Mouse (Mus musculus) liver, embryonic 15.5 days (tissue): ENCODE data around the gene Pisd. TPM values are rescaled to one million over a fixed set of nuclear protein-coding genes. Genes with fewer than 3 reads are reported as not detected.
"Not testable (repeated sequence)": the region's sequence is repeated elsewhere in the genome, so short reads cannot be mapped to it uniquely, and the experiment has no call there.

Experiments
- ATAC-seq: fragments of 200-750 bp; cut with Nextera tagmentation; 2 replicates; pipeline ENCODE4 v1.8.0; 2017; ENCODE audit warnings: moderate number of reproducible peaks, mild to moderate bottlenecking, moderate library complexity; ENCODE audit not compliant: insufficient read depth
- H3K27ac ChIP-seq: fragments of 300-500 bp; sonication (generic); replicated peaks from 2 replicates; pipeline ENCODE4 v1.5.1; 2015; ENCODE audit warnings: mild to moderate bottlenecking, inconsistent platforms
- H3K27me3 ChIP-seq: fragments of 300-500 bp; sonication (generic); 2 replicates; pipeline ENCODE4 v1.6.1; 2015; ENCODE audit warnings: mild to moderate bottlenecking, inconsistent platforms
- H3K36me3 ChIP-seq: fragments of 300-500 bp; sonication (generic); replicated peaks from 2 replicates; pipeline ENCODE4 v1.6.1; 2015; ENCODE audit warnings: moderate library complexity, mild to moderate bottlenecking, inconsistent platforms
- H3K4me1 ChIP-seq: fragments of 300-500 bp; sonication (generic); replicated peaks from 2 replicates; pipeline ENCODE4 v1.6.1; 2015; ENCODE audit warnings: inconsistent platforms
- H3K4me2 ChIP-seq: fragments of 300-500 bp; sonication (generic); 2 replicates; pipeline ENCODE4 v1.6.1; 2015; ENCODE audit warnings: moderate library complexity, mild to moderate bottlenecking, inconsistent platforms
- H3K4me3 ChIP-seq: fragments of 300-500 bp; sonication (generic); replicated peaks from 2 replicates; pipeline ENCODE4 v1.5.1; 2015; ENCODE audit warnings: mild to moderate bottlenecking, inconsistent platforms
- H3K9ac ChIP-seq: fragments of 300-500 bp; sonication (generic); 2 replicates; pipeline ENCODE4 v1.6.1; 2015; ENCODE audit warnings: moderate library complexity, mild to moderate bottlenecking, inconsistent platforms
- H3K9me3 ChIP-seq: fragments of 300-500 bp; sonication (generic); replicated peaks from 2 replicates; pipeline ENCODE4 v1.6.1; 2016; ENCODE audit warnings: inconsistent platforms
- WGBS: fragments of 180-500 bp; shearing (Covaris S2); methylation state at CpG from one replicate; pipeline ENCODE4 v1.1.7; 2015; ENCODE audit warnings: mixed read lengths; ENCODE audit not compliant: insufficient replicate concordance; 5-methylcytosine and 5-hydroxymethylcytosine counted together
- polyA plus RNA-seq: library from polyadenylated mRNA; unstranded; fragments of >200 nt; fragmentation: Nextera tagmentation; extraction: Ambion mirVana; gene quantifications from 2 replicates; pipeline ENCODE4 v1.2.1, GENCODE M21; 2015

Pisd gene
- polyA plus RNA-seq: 32.7 and 36.6 TPM in 2 replicates

DNA sequence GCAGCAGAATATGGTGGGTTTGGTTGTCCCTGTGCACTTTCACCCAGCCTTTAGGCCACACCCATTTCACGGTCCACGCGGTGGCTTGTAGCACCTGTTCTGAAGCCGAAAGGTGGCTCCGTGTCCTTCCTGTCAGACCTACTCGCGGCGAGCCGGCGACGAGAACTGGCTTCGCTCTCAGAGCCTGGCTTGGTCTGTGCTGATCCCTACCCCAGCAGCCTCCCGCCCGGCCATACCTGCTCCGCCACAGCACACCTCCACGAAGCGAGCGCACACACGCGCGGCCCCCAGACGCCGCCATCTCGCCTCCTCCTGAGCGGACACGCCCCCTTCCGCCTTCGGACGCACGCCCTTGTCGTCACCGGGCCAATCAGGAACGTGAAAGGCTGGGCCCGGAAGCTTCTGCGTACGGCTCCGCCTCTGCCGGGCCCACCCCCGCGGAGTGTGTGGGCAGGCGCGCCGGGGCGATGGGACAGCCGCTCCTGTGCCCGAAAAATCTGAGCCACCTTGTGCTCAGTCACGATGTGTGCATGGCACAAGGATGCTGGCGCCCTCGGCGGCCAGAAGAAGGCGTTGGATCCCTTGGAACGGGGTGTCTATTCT lies at the start of gene Pisd:
TSS of gene Pisd (minus strand) at position 334 of the 603 bp plus-strand sequence.
- H3K4me1 ChIP-seq: peaks cover 26% of the 10 kb centered on the region
- WGBS: under 1% methylated on average over 52 of the region's 52 CpGs
- no peaks in the 10 kb centered on the region for H3K9me3 ChIP-seq
- H3K4me2 ChIP-seq: peak within 1 kb of the TSS; percentile 95
- ATAC-seq: peak; percentile 98
- no peaks in the 10 kb centered on the region for H3K27me3 ChIP-seq
- H3K4me3 ChIP-seq: peak within 1 kb of the TSS; percentile 83
- peak within 1 kb of the TSS; percentile 57 for H3K9ac ChIP-seq
- peak within 1 kb of the TSS; percentile 36 for H3K27ac ChIP-seq
- H3K36me3 ChIP-seq: peaks cover 9% of the 10 kb centered on the region

DNA sequence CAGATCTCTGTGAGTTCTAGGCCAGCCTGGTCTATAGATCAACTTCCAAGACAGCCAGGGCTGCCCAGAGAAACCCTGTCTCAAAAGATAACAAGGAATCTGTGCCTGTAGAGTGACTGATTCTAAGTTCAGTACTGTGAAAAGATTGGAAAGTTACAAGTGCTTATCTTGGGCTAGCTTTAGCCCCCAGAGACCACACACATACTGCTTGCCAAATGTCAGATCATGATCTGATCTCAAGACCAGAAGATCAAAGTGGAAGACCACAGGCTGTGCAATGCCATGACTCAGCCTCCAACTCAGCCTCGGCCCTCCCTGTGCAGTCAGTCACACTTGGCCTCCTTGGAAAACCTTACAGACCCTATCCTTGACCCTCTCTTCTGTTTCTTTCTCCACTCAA lies 49.1 kb upstream of the Pisd start:
- WGBS: 33% methylated on average over 1 of the region's 1 CpGs
- no peak for ATAC-seq
- H3K4me1 ChIP-seq: no peaks in the 10 kb centered on the region

DNA sequence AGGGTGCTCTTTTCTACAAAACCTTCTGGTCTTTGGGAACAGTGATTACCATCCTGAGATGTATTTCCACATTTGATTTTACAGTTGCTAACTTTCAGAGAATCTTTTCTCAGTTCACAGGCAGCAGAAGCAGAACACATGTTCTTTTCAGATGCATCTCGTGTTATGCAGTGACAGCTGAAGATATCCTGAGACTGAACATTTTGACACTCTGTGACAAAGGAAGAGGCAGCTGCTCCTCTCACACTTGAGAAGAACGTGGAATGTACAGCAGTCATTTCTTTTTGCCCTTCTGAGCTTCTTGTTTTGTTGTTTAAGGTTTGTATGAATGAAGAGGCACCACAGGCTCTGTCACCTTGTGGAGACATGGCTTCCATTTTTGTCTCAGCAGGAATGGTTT lies 44.6 kb upstream of the Pisd start:
- H3K4me2 ChIP-seq: no peak overlapping the region
- no peaks in the 10 kb centered on the region for H3K27me3 ChIP-seq
- H3K9me3 ChIP-seq: no peaks in the 10 kb centered on the region
- no peak overlapping the region for H3K4me3 ChIP-seq
- H3K36me3 ChIP-seq: peaks cover 92% of the 10 kb centered on the region
- H3K9ac ChIP-seq: no peak overlapping the region
- 83% methylated on average over 2 of the region's 2 CpGs for WGBS
- H3K27ac ChIP-seq: no peak overlapping the region
- no peaks in the 10 kb centered on the region for H3K4me1 ChIP-seq
- ATAC-seq: no peak

More for the DNA sequence above, 49.1 kb upstream of the Pisd start:
- Histone ChIP-seq H3K27ac (no peak overlapping the region), H3K4me2 (no peak overlapping the region), H3K9me3 (no peaks in the 10 kb centered on the region), H3K27me3 (no peaks in the 10 kb centered on the region), H3K9ac (no peak overlapping the region), H3K4me3 (no peak overlapping the region), H3K36me3 (peaks cover 91% of the 10 kb centered on the region)

DNA sequence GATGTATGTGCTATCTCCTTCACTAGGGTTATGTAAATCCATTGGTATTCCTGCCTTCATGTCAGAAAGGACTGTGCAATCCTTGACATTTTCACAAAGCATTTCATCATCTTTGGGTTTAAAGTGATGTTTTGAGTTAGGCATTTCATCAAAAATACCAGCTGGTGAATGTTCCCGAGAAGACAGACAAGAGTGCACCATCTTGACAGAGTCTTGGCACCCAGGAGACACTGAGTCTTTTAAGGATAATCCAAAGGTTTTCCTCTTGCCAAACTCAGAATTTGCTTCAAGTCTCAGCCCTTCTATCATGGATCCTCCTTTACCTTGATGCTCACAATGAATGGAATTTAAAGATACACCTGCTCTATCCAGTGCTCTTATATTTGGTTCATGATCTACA lies 43.3 kb upstream of the Pisd start:
- peaks cover 79% of the 10 kb centered on the region for H3K36me3 ChIP-seq
- WGBS: 67% methylated on average over 1 of the region's 1 CpGs

DNA sequence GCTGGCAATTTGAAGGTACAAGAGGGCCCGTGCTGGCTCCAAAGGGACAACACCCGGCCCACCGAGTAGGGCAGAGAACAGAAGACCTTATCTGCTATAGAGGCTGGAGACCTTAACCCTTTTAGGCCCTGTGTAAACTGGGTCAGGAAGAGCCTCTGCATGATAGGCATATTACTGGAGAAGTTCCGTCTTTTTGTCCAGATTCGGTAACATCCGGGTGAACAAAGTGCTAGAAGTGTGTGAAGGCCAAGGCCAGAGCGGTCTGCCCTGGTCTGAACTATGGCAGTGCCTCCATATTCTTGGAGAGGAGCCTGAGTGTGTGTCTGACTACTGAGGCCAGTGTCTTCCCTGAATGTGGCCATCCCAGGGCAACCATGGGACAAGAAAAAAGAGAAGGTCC lies 41.6 kb upstream of the Pisd start, which contains the start of gene Gm20671:
TSS of gene Gm20671 (minus strand) at position 101 of the 400 bp plus-strand sequence.
- no peak within 1 kb of the TSS for H3K4me3 ChIP-seq
- WGBS: 81% methylated on average over 7 of the region's 7 CpGs
- no peaks in the 10 kb centered on the region for H3K4me1 ChIP-seq
- H3K27ac ChIP-seq: no peak within 1 kb of the TSS
- no peak within 1 kb of the TSS for H3K9ac ChIP-seq
- H3K27me3 ChIP-seq: no peaks in the 10 kb centered on the region
- ATAC-seq: no peak
- H3K4me2 ChIP-seq: no peak within 1 kb of the TSS
- no peaks in the 10 kb centered on the region for H3K9me3 ChIP-seq
- H3K36me3 ChIP-seq: peaks cover 78% of the 10 kb centered on the region

More for the DNA sequence above, 43.3 kb upstream of the Pisd start:
- not testable (repeated sequence) for H3K27ac ChIP-seq, H3K4me2 ChIP-seq, ATAC-seq, H3K9me3 ChIP-seq, H3K4me1 ChIP-seq, H3K9ac ChIP-seq, H3K27me3 ChIP-seq, H3K4me3 ChIP-seq

DNA sequence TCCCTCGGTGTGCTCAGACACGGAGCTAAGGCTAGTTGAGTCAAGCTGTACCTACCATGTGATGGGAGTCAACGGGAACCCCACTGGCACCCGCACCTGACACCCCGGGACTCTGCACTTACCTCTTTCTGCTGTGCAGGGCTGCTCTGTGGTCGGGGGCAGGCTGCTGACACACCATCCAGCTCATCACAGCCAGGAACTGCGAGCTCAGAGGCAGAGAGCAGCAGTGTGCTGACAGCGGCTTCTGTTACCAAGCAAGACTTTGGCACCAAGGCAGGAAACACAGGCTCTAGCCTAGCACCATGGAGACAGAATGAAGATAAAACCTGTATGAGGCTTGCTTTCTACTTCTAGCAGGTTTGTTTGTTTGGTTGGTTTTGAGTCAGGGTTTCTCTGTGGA lies 35.0 kb upstream of the Pisd start:
- Histone ChIP-seq H3K27ac (no peak overlapping the region), H3K4me1 (no peaks in the 10 kb centered on the region), H3K4me2 (no peak overlapping the region), H3K9ac (no peak overlapping the region), H3K27me3 (no peaks in the 10 kb centered on the region), H3K36me3 (peaks cover 75% of the 10 kb centered on the region), H3K9me3 (no peaks in the 10 kb centered on the region), H3K4me3 (no peak overlapping the region)
- 87% methylated on average over 8 of the region's 8 CpGs for WGBS
- ATAC-seq: no peak

DNA sequence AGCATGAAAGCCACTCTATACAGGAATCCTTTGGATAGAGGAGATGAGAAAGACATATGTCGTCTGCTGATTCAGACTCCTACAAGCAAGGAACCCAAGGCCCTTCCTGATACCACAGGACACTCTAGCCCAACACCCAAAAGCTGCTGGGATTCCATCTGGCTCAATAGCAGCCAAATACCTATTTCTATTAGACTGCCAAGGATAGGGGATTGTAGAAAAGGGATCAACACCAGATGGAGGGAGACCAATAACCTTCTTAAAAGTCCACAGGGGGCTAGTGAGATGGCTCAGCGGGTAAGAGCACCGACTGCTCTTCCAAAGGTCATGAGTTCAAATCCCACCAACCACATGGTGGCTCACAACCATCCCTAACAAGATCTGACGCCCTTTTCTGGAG lies 29.9 kb upstream of the Pisd start:
- ATAC-seq: no peak
- H3K9me3 ChIP-seq: no peaks in the 10 kb centered on the region
- H3K4me3 ChIP-seq: no peak overlapping the region
- H3K4me1 ChIP-seq: no peaks in the 10 kb centered on the region
- H3K27me3 ChIP-seq: no peaks in the 10 kb centered on the region
- no peak overlapping the region for H3K4me2 ChIP-seq
- H3K36me3 ChIP-seq: peaks cover 78% of the 10 kb centered on the region
- 89% methylated on average over 4 of the region's 4 CpGs for WGBS
- no peak overlapping the region for H3K9ac ChIP-seq
- H3K27ac ChIP-seq: no peak overlapping the region

DNA sequence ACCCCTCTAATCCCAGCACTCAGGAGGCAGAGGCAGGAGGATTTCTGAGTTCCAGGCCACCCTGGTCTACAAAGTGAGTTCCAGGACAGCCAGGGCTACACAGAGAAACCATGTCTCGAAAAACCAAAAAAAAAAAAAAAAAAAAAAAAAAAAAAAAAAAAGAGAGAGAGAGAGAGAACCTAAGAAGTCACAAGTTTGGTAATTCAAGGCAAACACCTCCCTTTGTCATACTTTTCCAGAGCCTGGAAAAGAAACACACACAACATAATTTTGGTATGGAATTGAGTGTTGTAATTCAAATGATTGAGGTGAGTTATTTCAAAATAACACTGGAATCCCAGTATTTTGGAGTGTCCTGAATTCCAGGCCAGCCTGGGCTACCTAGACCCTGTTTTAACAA lies 1.0 kb upstream of the Pisd start:
- not testable (repeated sequence) for H3K9me3 ChIP-seq, H3K9ac ChIP-seq, H3K27me3 ChIP-seq, H3K4me3 ChIP-seq, H3K27ac ChIP-seq, ATAC-seq
- Histone ChIP-seq H3K36me3 (peaks cover 16% of the 10 kb centered on the region), H3K4me1 (peaks cover 21% of the 10 kb centered on the region), H3K4me2 (peak overlapping the region; percentile 95; the same call in 1 of the 2 replicates)
- 39% methylated on average over 1 of the region's 1 CpGs for WGBS

DNA sequence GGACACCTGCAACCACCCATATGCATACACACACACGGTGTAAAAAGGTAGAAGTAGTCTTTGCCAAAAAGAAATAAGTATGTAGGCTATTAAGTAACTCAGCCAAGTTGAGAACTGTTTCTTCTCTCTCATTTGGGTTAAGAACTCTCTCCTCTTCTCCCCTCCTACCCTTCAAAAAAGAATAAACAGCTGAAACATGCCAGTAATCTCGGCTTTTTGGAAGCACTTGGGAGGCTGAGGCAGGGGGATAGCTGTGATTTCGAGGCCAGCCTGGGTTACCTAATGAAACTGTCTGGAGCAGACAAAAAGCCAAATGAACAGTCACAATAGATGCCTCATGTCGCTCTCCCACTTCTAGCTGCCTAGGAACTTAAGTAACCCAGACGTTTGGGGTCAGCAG lies 720 bp downstream of the Pisd start:
- H3K27ac ChIP-seq: peak overlapping the region; percentile 36
- no peak for ATAC-seq
- H3K9ac ChIP-seq: peak overlapping the region; percentile 52
- no peaks in the 10 kb centered on the region for H3K27me3 ChIP-seq
- H3K36me3 ChIP-seq: peaks cover 9% of the 10 kb centered on the region
- H3K9me3 ChIP-seq: no peaks in the 10 kb centered on the region
- H3K4me3 ChIP-seq: peak overlapping the region; percentile 83
- 16% methylated on average over 5 of the region's 5 CpGs for WGBS
- peak overlapping the region; percentile 95 for H3K4me2 ChIP-seq
- peaks cover 26% of the 10 kb centered on the region for H3K4me1 ChIP-seq

DNA sequence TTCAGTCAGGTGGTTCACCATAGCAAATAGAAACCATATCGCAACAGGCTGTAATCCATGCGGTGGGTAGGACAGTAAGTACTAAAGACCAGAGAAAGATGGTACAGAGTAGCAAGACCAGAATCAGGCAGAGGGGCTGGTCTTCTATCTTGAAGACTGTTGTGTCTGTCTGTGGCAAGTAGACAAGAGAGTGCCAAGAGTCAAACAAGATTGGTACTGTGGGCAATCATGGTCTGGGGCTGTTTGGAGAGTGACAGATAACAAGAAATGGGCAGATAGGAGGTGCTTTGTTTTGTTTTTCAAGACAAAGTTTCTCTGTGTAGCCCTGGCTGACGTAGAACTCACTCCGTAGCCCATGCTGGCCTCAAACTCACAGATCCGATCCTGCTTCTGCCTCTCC lies 3.9 kb downstream of the Pisd start:
- 46% methylated on average over 5 of the region's 5 CpGs for WGBS
- Histone ChIP-seq H3K9me3 (no peaks in the 10 kb centered on the region), H3K4me1 (peaks cover 26% of the 10 kb centered on the region), H3K4me2 (no peak overlapping the region), H3K9ac (no peak overlapping the region), H3K27ac (no peak overlapping the region), H3K27me3 (no peaks in the 10 kb centered on the region), H3K36me3 (no peaks in the 10 kb centered on the region), H3K4me3 (no peak overlapping the region)
- no peak for ATAC-seq

DNA sequence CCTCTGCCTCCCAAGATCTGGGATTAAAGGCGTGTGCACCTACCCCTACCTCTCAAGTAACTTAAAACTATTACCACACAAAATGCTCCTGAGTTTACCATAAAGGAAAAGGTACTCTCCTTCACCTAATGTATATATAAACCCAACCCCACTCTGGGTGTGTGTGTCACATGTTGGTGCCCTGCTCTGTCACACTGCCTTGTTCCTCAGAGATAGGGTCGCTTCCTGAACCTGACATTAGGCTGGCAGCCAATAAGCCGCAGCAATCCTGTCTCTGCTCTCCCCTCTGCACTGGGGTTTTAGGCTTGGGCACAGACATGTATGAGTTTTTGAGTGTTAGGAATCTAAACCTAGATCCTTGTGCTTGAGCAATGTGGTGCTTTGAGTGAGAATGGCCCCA lies 7.3 kb downstream of the Pisd start:
- H3K4me3 ChIP-seq: no peak overlapping the region
- no peak overlapping the region for H3K9ac ChIP-seq
- WGBS: 52% methylated on average over 3 of the region's 3 CpGs
- H3K4me1 ChIP-seq: peaks cover 10% of the 10 kb centered on the region; the same call in 1 of the 2 replicates
- no peaks in the 10 kb centered on the region for H3K9me3 ChIP-seq
- H3K4me2 ChIP-seq: no peak overlapping the region
- no peak for ATAC-seq
- no peak overlapping the region for H3K27ac ChIP-seq
- peaks cover 8% of the 10 kb centered on the region; the same call in 1 of the 2 replicates for H3K36me3 ChIP-seq
- H3K27me3 ChIP-seq: no peaks in the 10 kb centered on the region

DNA sequence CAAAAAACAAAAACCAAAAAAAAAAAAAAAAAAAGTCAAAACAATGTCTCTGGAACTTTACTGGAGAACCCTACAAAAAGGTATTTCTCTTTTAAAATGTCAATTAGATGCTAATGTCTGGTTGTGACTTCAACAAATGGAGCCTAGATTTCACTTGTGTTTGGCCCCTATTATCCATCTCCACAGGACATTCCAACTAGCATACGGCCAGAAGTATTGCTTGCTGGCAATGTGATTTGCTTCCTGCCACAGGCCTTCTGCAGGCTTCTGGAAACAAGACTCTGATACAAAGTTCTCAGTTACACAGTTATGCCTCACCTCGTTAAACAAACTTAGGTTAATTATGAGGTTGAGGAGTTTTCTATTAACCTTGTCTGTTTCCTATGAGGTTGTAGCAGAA lies 13.1 kb downstream of the Pisd start:
- no peak overlapping the region for H3K27ac ChIP-seq
- H3K36me3 ChIP-seq: peaks cover 8% of the 10 kb centered on the region; the same call in 1 of the 2 replicates
- whole genome bisulfite sequencing: 69% methylated on average over 2 of the region's 2 CpGs
- no peaks in the 10 kb centered on the region for H3K27me3 ChIP-seq
- no peak overlapping the region for H3K4me3 ChIP-seq
- no peak for ATAC-seq
- H3K9me3 ChIP-seq: no peaks in the 10 kb centered on the region
- peaks cover 4% of the 10 kb centered on the region; the same call in 1 of the 2 replicates for H3K4me1 ChIP-seq
- H3K9ac ChIP-seq: no peak overlapping the region
- no peak overlapping the region for H3K4me2 ChIP-seq
